Mouse (Mus musculus): Measurements from ENCODE around the gene Senp6. TPM values are rescaled to one million over a fixed set of nuclear protein-coding genes. Genes with fewer than 3 reads are reported as not detected.

The Senp6 gene
- total RNA-seq, 1 experiment = 86.7 TPM

DNA sequence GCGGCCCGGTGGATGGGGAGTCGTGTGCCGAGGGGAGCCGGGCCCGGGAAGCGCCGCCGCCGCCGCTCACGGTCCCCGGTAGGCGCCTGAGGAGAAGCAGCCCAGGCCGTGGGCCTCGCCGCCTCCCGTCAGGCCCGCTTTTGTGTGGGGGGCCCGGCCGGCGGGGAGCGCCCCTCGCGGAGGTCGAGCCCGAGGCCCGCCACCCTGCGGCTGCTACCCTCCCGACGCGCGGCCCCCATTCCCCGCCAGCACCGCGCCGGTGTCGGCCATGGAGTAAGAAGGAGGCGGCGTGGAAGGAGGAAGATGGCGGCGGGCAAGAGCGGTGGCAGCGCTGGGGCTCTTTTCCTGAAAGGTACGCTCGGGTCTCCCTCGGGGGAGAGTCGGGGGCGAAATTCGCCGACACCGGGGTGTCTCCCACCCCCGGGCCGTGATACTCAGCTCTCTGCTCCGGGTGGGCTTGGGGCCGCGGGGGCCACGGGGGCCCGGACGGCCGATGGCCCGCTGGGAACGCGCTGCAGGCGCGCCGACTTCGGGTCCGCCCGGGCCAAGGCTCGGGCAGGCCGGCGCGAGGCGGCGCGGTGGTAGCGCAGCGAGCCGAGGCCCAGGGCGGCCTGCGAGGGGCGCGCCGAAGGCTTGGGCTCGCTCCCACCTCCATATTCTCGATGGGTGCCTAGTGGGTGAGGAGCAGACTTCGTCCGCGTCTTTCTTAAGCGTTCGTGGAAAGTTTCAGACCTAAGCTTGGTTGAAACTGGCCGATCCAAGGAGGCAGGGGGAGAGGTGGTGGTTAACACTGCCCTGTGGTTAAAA, 721 bp downstream of the Senp6 start:
- in situ Hi-C loops (cut with MboI; ENCODE audit: low sequenced_read_pairs in 2 of 2, unreplicated experiment in 2 of 2) = no loop called here
- H3K27ac ChIP-seq (ENCODE audit: insufficient read depth, low read depth, low read length, poor library complexity, severe bottlenecking) = peak overlapping the region; percentile 74
- peak overlapping the region; percentile 98 to 99 for H3K4me3 ChIP-seq (ENCODE audit: insufficient read depth in 1 of 2, low read depth in 1 of 2, low read length in 2 of 2, poor library complexity in 1 of 2, severe bottlenecking in 1 of 2)
- H3K36me3 ChIP-seq (ENCODE audit: control insufficient read depth, insufficient read depth, low read length, poor library complexity, severe bottlenecking) = no peaks in the 10 kb centered on the region
- H3K9me3 ChIP-seq (ENCODE audit: control insufficient read depth, insufficient read depth, low read depth, low read length) = no peaks in the 10 kb centered on the region; the same call in 1 of the 2 replicates
- H3K4me1 ChIP-seq (ENCODE audit: control insufficient read depth in 2 of 2, insufficient read depth in 2 of 2, low read length in 2 of 2, poor library complexity in 1 of 2) = peaks cover 0 to 3% of the 10 kb centered on the region in 2 experiments; a peak in 2 of 4 replicates
- TF ChIP-seq CHD2 (IDR thresholded peaks at IDR 0.05; ENCODE audit: low read depth, low read length) (no peak), MAFK (IDR thresholded peaks at IDR 0.05; ENCODE audit: insufficient read depth, low read depth, low read length) (no peak), ZNF384 (IDR thresholded peaks at IDR 0.05; ENCODE audit: low read depth, low read length) (no peak), ZC3H11A (IDR thresholded peaks at IDR 0.05; ENCODE audit: borderline replicate concordance, low read depth, low read length) (no peak), HCFC1 (IDR thresholded peaks at IDR 0.05; ENCODE audit: borderline replicate concordance, insufficient read depth, low read length) (no peak)
- H3K9ac ChIP-seq (ENCODE audit: insufficient read depth, low read depth, low read length, poor library complexity, severe bottlenecking) = peak overlapping the region; percentile 100
- DNase-seq (ENCODE audit: low read depth, low spot score) = peak; percentile 27

GRCm38 (mm10) chr9:80068028-80068515, 1.4 kb downstream of the Senp6 start:
- peak; percentile 59; the same call in 1 of the 2 replicates for TF ChIP-seq ZNF384 (IDR thresholded peaks at IDR 0.05; ENCODE audit: low read depth, low read length)
- TF ChIP-seq ZC3H11A (IDR thresholded peaks at IDR 0.05; ENCODE audit: borderline replicate concordance, low read depth, low read length) = no peak
- TF ChIP-seq MAFK (IDR thresholded peaks at IDR 0.05; ENCODE audit: insufficient read depth, low read depth, low read length) = no peak
- H3K4me1 ChIP-seq (ENCODE audit: control insufficient read depth in 2 of 2, insufficient read depth in 2 of 2, low read length in 2 of 2, poor library complexity in 1 of 2) = peaks cover 0 to 3% of the 10 kb centered on the region in 2 experiments; a peak in 2 of 4 replicates
- H3K9me3 ChIP-seq (ENCODE audit: control insufficient read depth, insufficient read depth, low read depth, low read length) = no peaks in the 10 kb centered on the region; the same call in 1 of the 2 replicates
- H3K36me3 ChIP-seq (ENCODE audit: control insufficient read depth, insufficient read depth, low read length, poor library complexity, severe bottlenecking) = no peaks in the 10 kb centered on the region
- no peak for DNase-seq (ENCODE audit: low read depth, low spot score)
- no peak overlapping the region for H3K27ac ChIP-seq (ENCODE audit: insufficient read depth, low read depth, low read length, poor library complexity, severe bottlenecking)
- in situ Hi-C loops (cut with MboI; ENCODE audit: low sequenced_read_pairs in 2 of 2, unreplicated experiment in 2 of 2) = no loop called here
- peak overlapping the region; percentile 100 for H3K9ac ChIP-seq (ENCODE audit: insufficient read depth, low read depth, low read length, poor library complexity, severe bottlenecking)
- peak overlapping the region; percentile 98 to 99 for H3K4me3 ChIP-seq (ENCODE audit: insufficient read depth in 1 of 2, low read depth in 1 of 2, low read length in 2 of 2, poor library complexity in 1 of 2, severe bottlenecking in 1 of 2)

GRCm38 (mm10) chr9:80068735-80069315, 2.1 kb downstream of the Senp6 start:
- TF ChIP-seq HCFC1 (IDR thresholded peaks at IDR 0.05; ENCODE audit: borderline replicate concordance, insufficient read depth, low read length) (no peak), MAFK (IDR thresholded peaks at IDR 0.05; ENCODE audit: insufficient read depth, low read depth, low read length) (no peak), CHD2 (IDR thresholded peaks at IDR 0.05; ENCODE audit: low read depth, low read length) (no peak), ZNF384 (IDR thresholded peaks at IDR 0.05; ENCODE audit: low read depth, low read length) (no peak), ZC3H11A (IDR thresholded peaks at IDR 0.05; ENCODE audit: borderline replicate concordance, low read depth, low read length) (no peak)
- Histone ChIP-seq H3K27ac (ENCODE audit: insufficient read depth, low read depth, low read length, poor library complexity, severe bottlenecking) (no peak overlapping the region), H3K9me3 (ENCODE audit: control insufficient read depth, insufficient read depth, low read depth, low read length) (no peaks in the 10 kb centered on the region), H3K9ac (ENCODE audit: insufficient read depth, low read depth, low read length, poor library complexity, severe bottlenecking) (peak overlapping the region; percentile 38; the same call in 1 of the 2 replicates), H3K4me1 (ENCODE audit: control insufficient read depth in 2 of 2, insufficient read depth in 2 of 2, low read length in 2 of 2, poor library complexity in 1 of 2) (peaks cover 0 to 3% of the 10 kb centered on the region in 2 experiments; a peak in 2 of 4 replicates), H3K36me3 (ENCODE audit: control insufficient read depth, insufficient read depth, low read length, poor library complexity, severe bottlenecking) (no peaks in the 10 kb centered on the region), H3K4me3 (ENCODE audit: insufficient read depth in 1 of 2, low read depth in 1 of 2, low read length in 2 of 2, poor library complexity in 1 of 2, severe bottlenecking in 1 of 2) (peak overlapping the region; percentile 98 to 99)
- in situ Hi-C loops (cut with MboI; ENCODE audit: low sequenced_read_pairs in 2 of 2, unreplicated experiment in 2 of 2) = no loop called here
- DNase-seq (ENCODE audit: low read depth, low spot score) = no peak

- Histone ChIP-seq H3K9ac (ENCODE audit: insufficient read depth, low read depth, low read length, poor library complexity, severe bottlenecking) (no peak overlapping the region), H3K36me3 (ENCODE audit: control insufficient read depth, insufficient read depth, low read length, poor library complexity, severe bottlenecking) (no peaks in the 10 kb centered on the region), H3K4me1 (ENCODE audit: control insufficient read depth in 2 of 2, insufficient read depth in 2 of 2, low read length in 2 of 2, poor library complexity in 1 of 2) (peaks cover 0 to 4% of the 10 kb centered on the region in 2 experiments; a peak in 2 of 4 replicates), H3K27ac (ENCODE audit: insufficient read depth, low read depth, low read length, poor library complexity, severe bottlenecking) (no peak overlapping the region), H3K9me3 (ENCODE audit: control insufficient read depth, insufficient read depth, low read depth, low read length) (no peaks in the 10 kb centered on the region), H3K4me3 (ENCODE audit: insufficient read depth in 1 of 2, low read depth in 1 of 2, low read length in 2 of 2, poor library complexity in 1 of 2, severe bottlenecking in 1 of 2) (no peak overlapping the region)
- TF ChIP-seq ZNF384 (IDR thresholded peaks at IDR 0.05; ENCODE audit: low read depth, low read length) (no peak), CHD2 (IDR thresholded peaks at IDR 0.05; ENCODE audit: low read depth, low read length) (no peak), HCFC1 (IDR thresholded peaks at IDR 0.05; ENCODE audit: borderline replicate concordance, insufficient read depth, low read length) (no peak), MAFK (IDR thresholded peaks at IDR 0.05; ENCODE audit: insufficient read depth, low read depth, low read length) (no peak), ZC3H11A (IDR thresholded peaks at IDR 0.05; ENCODE audit: borderline replicate concordance, low read depth, low read length) (no peak)
- in situ Hi-C loops (cut with MboI; ENCODE audit: low sequenced_read_pairs in 2 of 2, unreplicated experiment in 2 of 2) = no loop called here
- DNase-seq (ENCODE audit: low read depth, low spot score) = no peak
Measured at GRCm38 (mm10) chr9:80070026-80070425, 3.3 kb downstream of the Senp6 start.
